Mouse (Mus musculus) G1E (cell line): ENCODE results near the gene 1700003F12Rik. TPM values are rescaled to one million over a fixed set of nuclear protein-coding genes. Genes with fewer than 3 reads are reported as not detected.

Source experiments
- ATAC-seq: 2 replicates; pipeline ENCODE4 v1.8.0; 2016; ENCODE audit warnings: mild to moderate bottlenecking; ENCODE audit not compliant: insufficient number of reproducible peaks, poor library complexity, low FRiP score, severe bottlenecking; ENCODE audit errors: extremely low read depth
- DNase-seq: peaks from one replicate; pipeline ENCODE4 v3.0.0; 2012; ENCODE audit warnings: low spot score
- H3K27me3 ChIP-seq: 2 replicates; pipeline ENCODE4 v1.6.1; 2012; ENCODE audit warnings: mild to moderate bottlenecking, low read length, inconsistent platforms; ENCODE audit not compliant: insufficient read depth
- H3K36me3 ChIP-seq: replicated peaks from 2 replicates; pipeline ENCODE3; 2012; ENCODE audit warnings: mild to moderate bottlenecking, inconsistent platforms
- H3K4me1 ChIP-seq: 2 replicates; pipeline ENCODE4 v1.6.1; 2012; ENCODE audit warnings: low read depth, low read length, inconsistent platforms, mixed read lengths; ENCODE audit not compliant: insufficient read depth
- H3K4me3 ChIP-seq: 2 replicates; pipeline ENCODE4 v1.5.1; 2012; ENCODE audit warnings: low read depth, mild to moderate bottlenecking, inconsistent platforms, low read length, moderate library complexity, mixed read lengths
- H3K9me3 ChIP-seq: replicated peaks from 2 replicates; pipeline ENCODE4 v1.6.1; 2012; ENCODE audit warnings: inconsistent platforms
- CTCF ChIP-seq: IDR thresholded peaks from 2 replicates; pipeline ENCODE4 v1.5.1; 2012; ENCODE audit warnings: low read depth, low read length, inconsistent platforms, mixed read lengths
- GATA1 ChIP-seq: IDR thresholded peaks from 2 replicates; pipeline ENCODE4 v1.6.1; 2012; ENCODE audit warnings: borderline replicate concordance, low read length, inconsistent platforms, mixed read lengths
- GATA2 ChIP-seq: IDR thresholded peaks from 2 replicates; pipeline ENCODE4 v1.6.1; 2012; ENCODE audit warnings: low read depth, low read length, inconsistent platforms, borderline replicate concordance
- POLR2AphosphoS5 ChIP-seq: IDR thresholded peaks from 2 replicates; pipeline ENCODE4 v1.6.1; 2012; ENCODE audit warnings: low read depth, low read length, inconsistent platforms; ENCODE audit not compliant: insufficient replicate concordance
- TAL1 ChIP-seq: conservative IDR thresholded peaks from 2 replicates; pipeline ENCODE4 v1.6.1; 2012; ENCODE audit warnings: low read depth, low read length, inconsistent platforms, mixed read lengths
- polyA plus RNA-seq: library from polyadenylated mRNA; stranded (reverse); fragments of >175 nt; gene quantifications from 2 replicates; pipeline ENCODE4 v1.2.3, GENCODE M21; 2012
- total RNA-seq, 2 experiments: library from RNA; stranded (forward) in 1 of 2; stranded (reverse) in 1 of 2; fragments of 200-1000 nt in 1 of 2; fragments of >200 nt in 1 of 2; fragmentation: Nextera tagmentation in 1 of 2; gene quantifications; 2 replicates each; pipeline ENCODE4 v1.2.3; 2014 to 2017

The 1700003F12Rik gene
- total and polyA plus RNA-seq, 3 experiments = not detected

- peaks cover 77% of the 10 kb centered on the region for H3K36me3 ChIP-seq
Observed at GRCm38 (mm10) chr2:154508450-154508849, 38.4 kb upstream of the 1700003F12Rik start.

DNA sequence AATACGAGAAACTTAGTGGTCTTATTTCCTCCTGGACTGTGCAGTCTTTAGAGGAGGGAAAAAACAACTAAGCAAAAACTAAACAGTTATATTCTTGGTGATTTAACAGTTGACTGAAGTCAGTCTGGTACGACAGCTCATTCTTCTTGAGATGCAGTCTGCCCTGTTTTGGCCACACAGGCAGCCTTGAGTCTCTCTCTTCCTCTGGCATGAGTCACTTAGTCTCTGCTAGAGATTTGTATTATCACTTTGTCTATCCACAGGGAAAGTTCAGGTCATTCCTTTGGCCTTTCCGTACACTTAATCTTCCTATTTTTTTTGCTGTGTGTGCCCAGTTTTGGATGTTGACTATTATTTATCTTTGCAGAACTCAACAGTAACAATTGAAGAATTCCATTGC, 36.7 kb upstream of the 1700003F12Rik start:
- ATAC-seq (no peak), DNase-seq (no peak)
- peaks cover 66% of the 10 kb centered on the region for H3K36me3 ChIP-seq
- TF ChIP-seq GATA2 (no peak), POLR2AphosphoS5 (no peak), GATA1 (no peak), TAL1 (no peak), CTCF (no peak)
- H3K27me3 ChIP-seq = no peaks in the 10 kb centered on the region
- no peaks in the 10 kb centered on the region for H3K9me3 ChIP-seq
- peaks cover 17% of the 10 kb centered on the region for H3K4me1 ChIP-seq
- no peak overlapping the region for H3K4me3 ChIP-seq

More at GRCm38 (mm10) chr2:154508450-154508849, 38.4 kb upstream of the 1700003F12Rik start:
- no peak for ATAC-seq
- TF ChIP-seq CTCF (no peak), GATA1 (no peak)
- Histone ChIP-seq H3K4me1 (peaks cover 17% of the 10 kb centered on the region), H3K9me3 (no peaks in the 10 kb centered on the region), H3K4me3 (no peak overlapping the region), H3K27me3 (no peaks in the 10 kb centered on the region)
- DNase-seq = no peak

- DNase-seq (no peak), ATAC-seq (no peak)
- H3K9me3 ChIP-seq = no peaks in the 10 kb centered on the region
- H3K4me3 ChIP-seq = no peak overlapping the region
- TF ChIP-seq GATA1 = no peak
- no peaks in the 10 kb centered on the region; the same call in 1 of the 2 replicates for H3K4me1 ChIP-seq
- no peaks in the 10 kb centered on the region for H3K27me3 ChIP-seq
- peaks cover 63% of the 10 kb centered on the region for H3K36me3 ChIP-seq
Observed at GRCm38 (mm10) chr2:154516944-154517343, 29.9 kb upstream of the 1700003F12Rik start.

DNA sequence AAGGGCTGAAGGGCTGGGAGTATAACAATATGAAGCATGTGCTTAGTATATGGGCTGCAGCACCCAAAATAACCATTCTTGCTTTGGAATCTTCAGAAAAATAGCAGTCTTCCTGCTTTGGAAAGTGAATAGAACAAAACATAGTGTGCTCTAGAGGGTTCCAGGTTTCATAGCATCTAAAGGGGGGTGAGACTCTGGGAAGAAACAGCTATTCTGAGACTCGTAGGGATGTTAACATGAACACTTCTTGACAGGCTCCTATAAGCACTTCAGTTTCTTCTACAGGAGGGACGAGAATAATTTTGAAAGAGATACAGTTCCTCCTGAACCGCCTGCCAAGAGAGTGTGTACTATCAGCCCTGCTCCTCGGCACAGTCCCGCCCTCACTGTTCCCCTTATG, 29.5 kb upstream of the 1700003F12Rik start:
- ATAC-seq = no peak
- TF ChIP-seq POLR2AphosphoS5 (no peak), TAL1 (no peak), CTCF (no peak), GATA1 (no peak), GATA2 (no peak)
- peaks cover 63% of the 10 kb centered on the region for H3K36me3 ChIP-seq

DNA sequence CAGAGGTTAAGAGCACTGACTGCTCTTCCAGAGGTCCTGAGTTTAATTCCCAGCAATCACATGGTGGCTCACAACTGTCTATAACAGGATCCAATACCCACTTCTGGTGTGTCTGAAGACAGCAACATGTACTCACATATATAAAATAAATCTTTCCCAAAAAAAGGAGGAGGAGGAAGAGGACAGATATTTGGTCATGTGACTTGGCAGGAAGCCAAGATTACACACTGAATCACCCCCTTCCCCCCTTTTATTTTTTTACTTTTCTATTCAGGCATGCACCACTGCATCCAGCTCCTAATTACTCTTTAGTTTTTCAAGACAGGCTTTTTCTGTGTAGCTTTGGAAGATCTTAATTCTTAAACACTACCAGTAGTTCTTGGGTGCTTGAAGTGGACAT, 25.4 kb upstream of the 1700003F12Rik start:
- TF ChIP-seq GATA1 (no peak), CTCF (no peak), TAL1 (no peak), POLR2AphosphoS5 (no peak), GATA2 (no peak)
- H3K4me1 ChIP-seq = peaks cover 4% of the 10 kb centered on the region; the same call in 1 of the 2 replicates
- ATAC-seq = no peak
- H3K27me3 ChIP-seq = no peaks in the 10 kb centered on the region
- H3K9me3 ChIP-seq = no peaks in the 10 kb centered on the region
- H3K36me3 ChIP-seq = peaks cover 78% of the 10 kb centered on the region
- no peak overlapping the region for H3K4me3 ChIP-seq
- no peak for DNase-seq

More for the DNA sequence above, 29.5 kb upstream of the 1700003F12Rik start:
- no peak overlapping the region for H3K4me3 ChIP-seq
- no peaks in the 10 kb centered on the region for H3K9me3 ChIP-seq
- H3K4me1 ChIP-seq = peaks cover 2% of the 10 kb centered on the region; the same call in 1 of the 2 replicates
- DNase-seq = no peak
- H3K27me3 ChIP-seq = no peaks in the 10 kb centered on the region

DNA sequence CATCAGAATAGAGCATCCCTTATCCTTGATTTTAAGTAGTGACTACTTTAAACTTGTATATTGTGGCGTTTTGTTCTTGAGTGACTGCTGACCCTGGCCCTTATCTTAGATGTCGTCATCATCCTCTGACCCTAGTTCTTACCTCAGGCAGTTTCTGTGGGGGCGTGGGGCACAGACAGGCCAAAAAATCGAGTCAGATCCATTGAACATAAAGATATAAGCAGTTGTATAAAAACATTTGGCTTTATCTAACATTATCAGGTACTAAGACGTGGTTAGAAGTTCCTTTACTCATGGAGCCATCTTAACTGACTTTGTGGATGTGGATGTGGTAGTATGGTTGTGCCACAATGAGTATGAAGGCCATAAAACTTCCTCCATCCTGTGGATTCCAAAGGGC, 24.6 kb upstream of the 1700003F12Rik start:
- peaks cover 72% of the 10 kb centered on the region for H3K36me3 ChIP-seq
- TF ChIP-seq POLR2AphosphoS5 (no peak), GATA2 (no peak), CTCF (no peak), GATA1 (no peak), TAL1 (no peak)
- DNase-seq (no peak), ATAC-seq (no peak)
- H3K4me1 ChIP-seq = peaks cover 4% of the 10 kb centered on the region; the same call in 1 of the 2 replicates
- no peaks in the 10 kb centered on the region for H3K9me3 ChIP-seq
- H3K4me3 ChIP-seq = no peak overlapping the region
- H3K27me3 ChIP-seq = no peaks in the 10 kb centered on the region

DNA sequence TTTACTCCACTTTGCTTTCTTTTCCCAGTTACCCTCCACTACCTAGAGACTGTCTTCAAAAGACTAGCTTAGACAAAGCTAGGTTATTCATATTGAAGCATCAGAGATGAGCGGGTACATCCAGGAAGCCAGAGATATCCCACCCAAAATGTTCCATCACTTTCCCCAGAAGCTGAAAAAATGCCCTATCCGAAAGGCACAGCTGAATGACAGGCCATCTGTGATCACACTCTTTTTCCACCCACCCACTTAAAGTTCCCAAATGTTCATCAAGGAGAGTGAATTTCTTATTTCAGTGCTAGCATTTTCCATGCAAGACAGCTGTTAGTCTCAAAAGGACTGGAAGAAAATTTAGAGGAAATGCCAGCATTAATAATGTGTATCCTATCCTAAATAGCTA, 21.6 kb upstream of the 1700003F12Rik start:
- H3K9me3 ChIP-seq = no peaks in the 10 kb centered on the region
- H3K4me1 ChIP-seq = peaks cover 5% of the 10 kb centered on the region; the same call in 1 of the 2 replicates
- peaks cover 75% of the 10 kb centered on the region for H3K36me3 ChIP-seq
- no peaks in the 10 kb centered on the region for H3K27me3 ChIP-seq
- no peak for TF ChIP-seq POLR2AphosphoS5
- no peak for TF ChIP-seq CTCF
- TF ChIP-seq TAL1 = no peak
- TF ChIP-seq GATA2 = no peak
- TF ChIP-seq GATA1 = no peak
- no peak for ATAC-seq
- DNase-seq = no peak
- no peak overlapping the region for H3K4me3 ChIP-seq
